Mouse (Mus musculus) embryo, embryonic 11 days (tissue): ENCODE measurements around the gene C1ql4.

Experiments
- DNase-seq: peaks from one replicate; pipeline ENCODE4 v3.0.0-alpha.2; 2015

Gene C1ql4

GRCm38 (mm10) chr15:99087253-99088075 lies at the start of gene C1ql4:
C1ql4 (minus strand) TSS chr15:99087817.
- peak; percentile 65 for DNase-seq

- DNase-seq, result peak; percentile 61
These were observed 42.6 kb upstream of the C1ql4 start for GRCm38 (mm10) chr15:99129956-99130910.

- peak; percentile 15 for DNase-seq
These were observed 41.8 kb upstream of the C1ql4 start for GRCm38 (mm10) chr15:99129441-99129840.

DNA sequence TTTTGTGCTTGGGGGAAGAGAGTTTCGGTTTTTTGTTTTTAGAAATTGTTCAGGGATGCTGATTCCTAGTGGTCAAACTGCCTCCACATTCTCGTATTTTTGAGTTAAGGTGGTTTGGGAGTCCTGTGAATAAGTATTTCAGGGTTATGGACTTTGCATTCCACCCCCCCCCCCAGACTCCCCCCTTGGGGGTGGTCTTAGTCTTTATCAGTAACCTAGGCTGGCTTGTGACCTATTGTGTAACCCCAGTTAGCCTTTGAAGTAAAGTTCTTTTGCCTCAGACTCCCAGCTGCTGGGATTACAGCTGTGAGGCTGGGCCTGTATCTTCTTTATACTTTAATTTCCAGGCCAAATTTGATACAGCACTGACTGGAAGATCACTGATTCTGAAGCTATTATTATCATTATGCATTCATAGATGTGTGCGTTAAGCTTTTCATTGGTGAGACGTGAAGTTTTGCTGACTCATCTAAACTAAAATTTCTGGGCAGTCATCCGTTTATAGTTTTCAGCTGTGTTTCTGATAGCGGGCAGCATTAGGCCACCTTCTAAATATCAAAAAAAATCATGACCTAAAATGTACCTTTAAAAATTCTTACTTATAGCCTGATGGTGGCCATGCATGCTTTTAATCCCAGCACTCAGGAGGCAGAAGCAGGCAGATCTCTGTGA lies 40.4 kb upstream of the C1ql4 start:
- peak; percentile 11 for DNase-seq

GRCm38 (mm10) chr15:99126816-99127365 lies 39.3 kb upstream of the C1ql4 start:
- DNase-seq, result peak; percentile 61

DNA sequence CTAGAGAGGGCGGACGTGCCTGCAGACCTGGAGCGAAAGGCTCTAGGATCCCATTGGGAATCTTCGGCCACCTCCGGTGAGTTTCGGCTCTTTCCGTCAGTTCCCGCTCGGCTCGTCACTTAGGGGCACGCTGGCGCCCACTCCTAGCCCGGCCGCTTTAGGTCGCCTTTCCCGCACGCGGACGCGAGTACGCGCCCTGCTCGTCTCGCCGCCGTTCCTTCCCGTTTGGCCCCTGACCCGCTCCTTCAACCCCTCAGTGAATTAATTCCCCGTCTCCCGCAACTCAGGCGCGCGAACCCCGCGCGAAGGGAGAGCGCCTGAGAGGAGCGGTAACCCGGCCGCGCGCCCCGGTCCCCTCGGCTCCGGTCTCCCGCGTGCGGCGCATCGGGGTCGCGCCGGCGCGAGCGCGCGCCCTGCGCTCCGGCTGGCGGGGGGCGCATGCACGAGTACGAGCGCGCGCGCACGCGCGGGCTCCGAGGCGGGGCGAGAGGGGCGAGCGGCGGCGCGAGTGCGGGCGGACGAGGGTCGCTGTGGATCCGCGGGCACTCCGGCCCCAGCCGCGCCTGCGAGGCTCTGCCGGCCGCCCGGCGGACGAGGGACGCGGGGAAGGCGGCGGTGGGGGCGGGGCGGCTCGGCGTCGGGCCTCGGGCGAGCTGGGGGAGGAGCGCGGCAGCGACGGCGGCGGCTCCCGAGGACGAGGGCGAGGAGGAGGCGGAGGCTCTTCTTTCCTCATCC lies 38.6 kb upstream of the C1ql4 start:
- DNase-seq, result peak; percentile 96

- DNase-seq, result no peak
These were observed 38.1 kb upstream of the C1ql4 start, which contains the start of gene Spats2 for GRCm38 (mm10) chr15:99125711-99126080. Spats2 (plus strand) TSS chr15:99125916.

GRCm38 (mm10) chr15:99122642-99123041 lies 35.0 kb upstream of the C1ql4 start:
- DNase-seq, result no peak

- no peak for DNase-seq
These were observed 33.2 kb upstream of the C1ql4 start for GRCm38 (mm10) chr15:99120814-99121213.

GRCm38 (mm10) chr15:99116539-99116938 lies 28.9 kb upstream of the C1ql4 start:
- DNase-seq, result no peak

DNA sequence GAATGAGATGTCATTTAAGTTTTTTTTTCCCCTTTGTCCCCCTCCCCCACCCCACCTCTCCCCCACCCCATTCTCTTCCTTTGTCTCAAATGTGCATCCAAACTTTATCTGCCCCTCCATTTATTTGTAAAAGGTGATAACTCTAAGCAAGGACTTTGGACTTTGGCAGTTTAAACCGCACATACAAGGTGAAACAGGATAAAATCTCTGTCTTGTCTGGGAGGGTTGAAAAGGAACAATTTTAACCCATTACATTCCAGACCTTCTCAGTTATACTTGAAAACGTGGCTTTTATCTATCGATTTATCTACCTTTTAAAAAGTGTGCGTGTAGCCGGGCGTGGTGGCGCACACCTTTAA lies 27.4 kb upstream of the C1ql4 start:
- DNase-seq, result no peak

GRCm38 (mm10) chr15:99114312-99115064 lies 26.9 kb upstream of the C1ql4 start:
- DNase-seq, result no peak

- peak; percentile 59 for DNase-seq
These were observed 25.9 kb upstream of the C1ql4 start for GRCm38 (mm10) chr15:99113396-99113975.

DNA sequence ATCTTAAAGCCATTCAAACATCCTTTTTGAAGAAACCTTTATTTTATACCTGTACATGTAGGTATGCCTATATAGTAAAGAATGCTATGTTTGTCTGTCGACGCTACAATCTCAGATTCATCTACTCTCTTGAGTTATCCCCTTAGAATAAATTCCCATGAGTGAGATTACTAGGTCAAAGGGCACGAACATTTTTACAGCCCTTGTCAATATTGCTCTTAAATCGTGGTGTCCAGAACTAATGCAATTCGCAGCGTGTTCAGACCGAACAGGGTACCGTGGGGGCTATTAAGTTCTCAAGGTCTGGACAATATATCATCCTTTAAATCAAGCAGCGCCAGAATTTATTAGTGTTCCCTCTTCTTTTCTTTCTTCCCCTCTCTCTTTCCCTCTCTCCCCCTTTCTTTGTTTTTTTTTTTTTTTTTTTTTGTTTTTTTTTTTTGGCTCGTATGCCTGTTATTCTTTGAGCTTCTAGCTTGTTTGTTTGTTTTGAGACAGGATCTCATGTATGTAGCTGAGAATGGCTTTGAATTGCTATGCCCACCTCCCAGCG lies 25.3 kb upstream of the C1ql4 start:
- no peak for DNase-seq

- DNase-seq, result no peak
These were observed 24.2 kb upstream of the C1ql4 start for GRCm38 (mm10) chr15:99111809-99112208.

GRCm38 (mm10) chr15:99111139-99111538 lies 23.5 kb upstream of the C1ql4 start:
- DNase-seq, result no peak

- DNase-seq, result no peak
These were observed 20.2 kb upstream of the C1ql4 start for GRCm38 (mm10) chr15:99107866-99108265.

DNA sequence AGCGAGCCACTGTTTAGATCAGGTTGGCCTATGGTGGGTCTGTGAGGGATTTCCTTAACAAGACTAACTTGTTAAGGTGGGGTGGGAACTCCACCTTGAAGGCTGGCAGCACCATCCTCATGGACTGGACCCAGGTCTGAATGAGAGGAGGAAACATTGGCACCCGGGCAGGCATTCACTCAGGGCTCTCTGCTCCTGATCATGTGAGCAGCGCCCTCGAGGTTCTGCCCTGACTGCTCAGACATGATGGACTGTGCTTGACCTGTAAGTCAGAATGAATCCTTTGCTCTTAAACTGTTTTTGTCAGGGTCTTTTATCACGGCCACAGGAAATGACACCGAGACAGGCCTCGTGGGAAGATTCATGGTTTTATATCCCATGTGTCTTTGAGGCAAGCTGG lies 17.6 kb upstream of the C1ql4 start:
- DNase-seq, result no peak

- DNase-seq, result no peak
These were observed 12.4 kb upstream of the C1ql4 start for GRCm38 (mm10) chr15:99099984-99100383.

DNA sequence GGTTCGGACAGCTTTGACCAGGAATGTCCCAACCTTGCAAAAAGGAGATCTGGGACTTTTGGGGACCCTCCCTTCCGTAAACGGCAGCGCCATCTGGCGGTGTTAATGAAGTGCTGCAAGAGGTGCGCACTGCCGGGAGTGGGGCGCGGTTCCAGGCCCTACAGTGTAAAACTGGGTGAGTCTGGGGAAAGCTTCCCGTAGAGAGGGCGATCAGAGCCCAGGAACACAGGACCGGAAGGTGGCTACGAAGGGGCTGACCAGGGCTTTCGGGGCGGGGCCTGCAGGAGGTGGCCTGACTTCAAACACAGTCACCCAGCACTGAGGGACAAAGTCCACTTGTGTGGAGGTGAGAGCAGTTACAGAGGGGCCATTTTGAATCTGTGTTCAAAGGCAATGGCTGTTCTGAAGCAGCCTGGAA lies 11.5 kb upstream of the C1ql4 start:
- peak; percentile 74 for DNase-seq

GRCm38 (mm10) chr15:99098493-99098861 lies 10.9 kb upstream of the C1ql4 start:
- DNase-seq, result peak; percentile 36
